Mouse (Mus musculus): ENCODE measurements around the gene Castor2.

Castor2 gene

GRCm38 (mm10) chr5:134099496-134100211 lies at the start of gene Castor2:
Gene Castor2, plus strand, starts transcription at chr5:134099711.
- DNase-seq (ENCODE audit: low spot score in 2 of 2), result peak; percentile 94 to 95

GRCm38 (mm10) chr5:134050711-134051110 lies 48.8 kb upstream of the Castor2 start:
- no peak for DNase-seq (ENCODE audit: low spot score in 2 of 2)

GRCm38 (mm10) chr5:134052614-134053013 lies 46.9 kb upstream of the Castor2 start:
- DNase-seq (ENCODE audit: low spot score in 2 of 2), result no peak

DNA sequence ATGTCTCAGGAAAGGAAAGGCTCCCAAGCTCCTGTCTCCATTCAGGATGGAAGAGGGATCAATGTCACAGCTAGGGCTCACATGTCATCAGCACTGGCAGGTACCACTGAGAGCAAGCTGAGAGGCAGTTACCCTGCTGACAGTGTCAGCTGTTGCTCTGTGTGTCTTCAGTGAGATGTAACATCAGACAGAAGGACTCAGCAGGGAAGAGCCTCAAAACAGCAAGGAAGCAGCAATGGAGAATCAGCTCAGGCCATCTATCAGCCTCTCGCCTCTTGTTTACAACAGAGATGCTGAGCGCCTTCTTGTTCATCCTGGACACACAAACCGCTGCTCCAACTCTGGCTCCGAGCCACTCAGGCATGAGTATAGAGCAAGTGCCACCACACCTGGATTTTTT lies 45.0 kb upstream of the Castor2 start:
- DNase-seq (ENCODE audit: low spot score in 2 of 2), result no peak

DNA sequence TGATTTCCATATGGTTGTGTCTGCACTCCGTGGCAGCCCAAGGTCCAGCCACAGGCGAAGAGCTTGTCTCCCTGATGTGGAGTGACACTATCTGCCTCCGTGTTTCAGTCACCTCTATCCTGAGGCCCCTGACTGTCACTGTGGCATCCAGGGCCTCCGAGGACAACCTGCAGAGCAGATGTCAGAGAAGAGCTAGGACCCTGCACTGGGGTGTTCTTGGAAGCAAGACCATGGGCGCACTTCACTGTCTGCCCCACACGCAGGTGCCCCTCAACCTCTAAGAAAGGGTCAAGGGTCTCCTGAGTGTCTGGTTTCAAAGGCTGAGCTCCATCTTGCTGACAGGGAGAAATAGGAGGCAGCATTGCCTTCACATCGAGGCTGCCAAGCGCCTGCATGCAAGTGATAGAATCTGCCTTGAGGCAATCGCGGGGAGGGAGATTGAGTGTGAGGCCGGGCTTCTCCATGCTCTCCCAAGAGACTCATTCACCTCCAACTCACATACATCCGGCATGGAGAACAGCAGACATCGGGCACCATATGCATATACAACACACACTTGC lies 40.6 kb upstream of the Castor2 start:
- DNase-seq (ENCODE audit: low spot score in 2 of 2), result no peak

DNA sequence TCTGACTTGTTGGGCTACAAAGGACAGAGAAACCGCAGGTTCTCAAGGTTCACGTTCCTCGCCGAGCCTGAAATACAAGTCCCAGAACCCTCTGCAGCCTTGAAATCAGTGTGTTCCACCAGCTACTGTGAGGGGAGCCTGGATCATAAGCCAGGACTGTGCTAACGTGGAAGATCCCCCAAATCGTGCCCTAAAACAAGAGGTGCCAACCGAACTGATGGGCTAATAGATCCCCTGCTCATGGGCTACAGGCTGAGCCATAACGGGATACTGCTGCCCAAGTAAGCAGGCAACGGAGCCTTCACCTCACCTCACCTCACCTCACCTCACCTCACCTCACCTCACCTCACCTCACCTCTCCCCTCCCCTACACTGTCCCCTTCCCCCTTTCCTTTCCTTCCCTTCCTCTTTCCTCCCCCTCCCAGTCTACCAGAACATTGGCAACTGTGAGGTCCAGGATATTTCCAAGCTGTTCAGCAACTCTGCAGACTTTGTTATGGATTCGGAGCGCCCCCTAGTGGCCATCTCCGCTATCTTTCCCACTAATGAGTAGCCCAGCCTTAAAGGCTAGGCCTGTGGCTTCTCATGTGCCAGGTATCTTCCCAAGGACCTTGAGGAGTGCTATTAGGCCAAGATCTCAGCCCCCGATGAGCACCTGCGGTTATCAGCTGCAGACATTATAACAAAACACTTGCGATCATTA lies 36.0 kb upstream of the Castor2 start:
- DNase-seq (ENCODE audit: low spot score in 2 of 2), result peak; percentile 85 to 86

DNA sequence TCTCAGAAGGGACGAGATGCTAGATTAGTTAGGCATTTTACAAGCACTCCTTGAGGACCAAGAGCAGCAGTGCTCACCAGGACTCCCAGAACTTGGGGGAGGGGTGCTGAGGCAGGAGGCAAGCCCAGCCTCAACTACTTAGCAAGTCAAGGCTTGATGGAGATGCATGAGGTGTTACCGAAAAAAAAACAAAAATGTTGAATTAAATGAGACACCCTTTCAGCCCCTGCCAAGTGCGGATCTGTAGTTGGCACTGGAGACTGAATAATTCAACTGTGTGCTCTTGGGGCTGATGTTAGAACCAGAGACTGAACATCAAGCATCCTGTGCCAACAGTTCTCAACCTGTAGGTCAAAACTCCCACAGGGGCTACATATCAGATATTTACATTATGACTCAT lies 33.2 kb upstream of the Castor2 start:
- DNase-seq (ENCODE audit: low spot score in 2 of 2), result no peak

GRCm38 (mm10) chr5:134067924-134068323 lies 31.6 kb upstream of the Castor2 start:
- no peak for DNase-seq (ENCODE audit: low spot score in 2 of 2)

- DNase-seq (ENCODE audit: low spot score in 2 of 2), result no peak
Observed at GRCm38 (mm10) chr5:134073512-134074041, 25.9 kb upstream of the Castor2 start.

DNA sequence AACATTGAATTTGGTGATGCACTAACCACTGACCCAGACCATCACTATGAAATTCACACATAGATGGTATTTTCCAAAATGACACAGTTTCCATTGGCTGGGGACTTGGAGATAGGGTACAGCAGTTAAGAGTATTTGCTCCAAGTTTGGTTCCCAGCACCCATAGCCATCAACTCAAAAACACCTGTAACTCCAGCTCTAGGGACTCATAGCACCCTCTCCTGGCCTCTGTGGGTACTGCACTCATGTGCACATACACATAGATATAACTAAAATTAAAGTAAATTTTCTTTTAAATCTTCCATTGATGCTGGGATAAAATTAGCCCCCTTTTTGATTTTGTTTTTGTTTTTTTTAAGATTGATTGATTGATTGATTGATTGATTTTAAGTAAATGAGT lies 25.1 kb upstream of the Castor2 start:
- DNase-seq (ENCODE audit: low spot score in 2 of 2), result no peak

- no peak for DNase-seq (ENCODE audit: low spot score in 2 of 2)
Observed at GRCm38 (mm10) chr5:134076175-134076574, 23.3 kb upstream of the Castor2 start.

- no peak for DNase-seq (ENCODE audit: low spot score in 2 of 2)
Observed at GRCm38 (mm10) chr5:134080685-134081548, 18.6 kb upstream of the Castor2 start.

- DNase-seq (ENCODE audit: low spot score in 2 of 2), result no peak
Observed at GRCm38 (mm10) chr5:134085227-134085626, 14.3 kb upstream of the Castor2 start.

- no peak for DNase-seq (ENCODE audit: low spot score in 2 of 2)
Observed at GRCm38 (mm10) chr5:134085887-134086639, 13.4 kb upstream of the Castor2 start.

GRCm38 (mm10) chr5:134087211-134087610 lies 12.3 kb upstream of the Castor2 start:
- no peak for DNase-seq (ENCODE audit: low spot score in 2 of 2)

DNA sequence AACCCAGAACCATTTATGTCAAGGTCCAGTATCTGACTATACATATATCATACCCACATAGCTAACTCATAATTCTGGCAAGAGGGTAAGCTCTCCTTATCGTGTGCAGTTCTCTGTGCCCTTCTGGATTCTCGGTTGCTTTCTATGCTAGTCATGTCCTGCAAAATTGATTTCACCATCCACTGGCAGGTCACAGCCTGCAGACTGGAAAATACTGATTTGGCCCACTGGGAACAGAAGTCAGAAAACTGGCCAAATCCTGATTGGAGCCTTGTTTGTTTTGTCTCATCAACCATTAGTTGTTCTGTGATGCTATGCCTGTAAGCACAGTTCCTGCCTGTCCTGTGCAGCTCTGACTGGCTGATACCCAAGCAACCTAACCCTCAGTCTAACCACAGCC lies 3.7 kb upstream of the Castor2 start:
- no peak for DNase-seq (ENCODE audit: low spot score in 2 of 2)

GRCm38 (mm10) chr5:134098341-134098902 lies 1.1 kb upstream of the Castor2 start:
- no peak for DNase-seq (ENCODE audit: low spot score in 2 of 2)

GRCm38 (mm10) chr5:134098976-134099375 lies 535 bp upstream of the Castor2 start:
- peak in 1 of 2 experiments; percentile 16 for DNase-seq (ENCODE audit: low spot score in 2 of 2)

DNA sequence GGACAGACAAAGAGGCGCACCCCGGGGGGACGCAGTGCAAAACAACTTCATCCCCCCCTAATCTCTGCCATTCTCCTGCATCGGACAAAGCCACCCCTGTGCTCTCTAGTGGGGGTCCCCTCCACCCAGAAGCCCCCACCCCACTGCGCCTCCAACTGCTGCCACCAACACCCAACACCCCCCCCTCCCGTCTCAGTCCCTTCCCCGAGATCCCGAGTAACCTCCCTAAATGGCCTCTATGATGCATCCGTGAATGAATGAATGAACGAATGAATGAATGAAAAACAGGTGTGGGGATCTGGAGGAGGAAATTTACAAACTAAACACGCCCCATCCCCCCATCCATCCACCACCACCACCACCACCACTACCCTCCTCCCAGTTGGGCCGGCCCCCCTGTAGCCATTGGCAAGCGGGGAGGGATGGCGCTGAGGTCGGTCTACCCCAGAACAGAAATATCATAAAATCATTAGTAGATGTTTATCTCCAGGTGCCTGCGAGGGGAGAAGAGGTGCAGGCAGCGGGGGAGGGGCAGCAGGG lies 791 bp downstream of the Castor2 start:
- DNase-seq (ENCODE audit: low spot score in 2 of 2), result no peak

DNA sequence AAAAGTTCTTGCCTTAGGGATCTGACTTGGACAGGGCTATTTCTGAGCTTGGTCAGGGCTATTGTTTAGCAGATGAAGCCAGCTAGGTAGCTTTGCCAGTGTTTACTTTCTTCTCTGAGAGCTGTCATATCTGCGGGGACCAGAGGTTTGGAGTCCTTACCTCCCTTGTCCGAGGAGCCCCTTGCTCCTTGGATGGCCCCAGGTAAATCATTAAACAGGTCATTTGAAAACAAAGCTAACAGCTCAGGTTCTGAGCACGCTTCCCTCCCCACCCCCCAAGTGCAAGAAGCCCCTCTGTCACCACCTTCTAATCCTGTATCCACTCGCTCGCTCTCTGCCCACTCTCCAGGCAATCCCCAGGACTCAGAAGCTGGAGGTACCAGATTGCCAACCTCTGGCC lies 1.8 kb downstream of the Castor2 start:
- no peak for DNase-seq (ENCODE audit: low spot score in 2 of 2)
